Mouse (Mus musculus): ENCODE measurements at regions not wholly inside any gene's neighbourhood (a gene's known extent, or its start where the extent isn't known, plus 50 kb on each side); places are given as distances from the start of the nearest gene placed in this dataset.

GRCm38 (mm10) chr16:30873493-30874211 is 207.6 kb downstream of the Xxylt1 start:
- DNase-seq = peak; percentile 55 to 62

- DNase-seq = no peak
Observed at GRCm38 (mm10) chr16:30875235-30875829, 205.9 kb downstream of the Xxylt1 start.

- no peak for DNase-seq
Observed at GRCm38 (mm10) chr16:30878821-30879220, 202.4 kb downstream of the Xxylt1 start.

- DNase-seq = no peak
Observed at GRCm38 (mm10) chr16:30879878-30880277, 201.4 kb downstream of the Xxylt1 start.

GRCm38 (mm10) chr16:30880682-30881081 is 200.6 kb downstream of the Xxylt1 start:
- no peak for DNase-seq

- DNase-seq = no peak
Observed at GRCm38 (mm10) chr16:30881186-30881585, 200.0 kb downstream of the Xxylt1 start.

GRCm38 (mm10) chr16:30883490-30884188 is 197.6 kb downstream of the Xxylt1 start:
- DNase-seq = no peak

- no peak for DNase-seq
Observed at GRCm38 (mm10) chr16:30884189-30884551, 197.1 kb downstream of the Xxylt1 start.

- no peak for DNase-seq
Observed at GRCm38 (mm10) chr16:30886982-30887381, 194.2 kb downstream of the Xxylt1 start.

GRCm38 (mm10) chr16:30887536-30887935 is 193.7 kb downstream of the Xxylt1 start:
- no peak for DNase-seq

GRCm38 (mm10) chr16:30888556-30889323 is 192.5 kb downstream of the Xxylt1 start:
- DNase-seq = no peak

- no peak for DNase-seq
Observed at GRCm38 (mm10) chr16:30892606-30893005, 188.6 kb downstream of the Xxylt1 start.

GRCm38 (mm10) chr16:30894086-30894485 is 187.1 kb downstream of the Xxylt1 start:
- DNase-seq = no peak

- DNase-seq = no peak
Observed at GRCm38 (mm10) chr16:30895021-30895420, 186.2 kb downstream of the Xxylt1 start.

GRCm38 (mm10) chr16:30897371-30897770 is 183.9 kb downstream of the Xxylt1 start:
- DNase-seq = no peak

- no peak for DNase-seq
Observed at GRCm38 (mm10) chr16:30900121-30900520, 181.1 kb downstream of the Xxylt1 start.

- DNase-seq = no peak
Observed at GRCm38 (mm10) chr16:30901309-30901708, 179.9 kb downstream of the Xxylt1 start.

Data from heart, adult 18-20 months (tissue).